Mouse (Mus musculus) neural tube, embryonic 11.5 days (tissue): ENCODE data around the gene Tmem88. TPM values are rescaled to one million over a fixed set of nuclear protein-coding genes. Genes with fewer than 3 reads are reported as not detected.
A peak's percentile ranks its signal among the peaks of the same experiment; 100 is the strongest.

Experiments
- ATAC-seq: fragments of 200-750 bp; cut with Nextera tagmentation; 2 replicates; pipeline ENCODE4 v1.8.0; 2017; ENCODE audit warnings: moderate number of reproducible peaks, mild to moderate bottlenecking, moderate TSS enrichment, moderate library complexity; ENCODE audit not compliant: insufficient read depth, low FRiP score, low TSS enrichment
- DNase-seq: peaks from one replicate; pipeline ENCODE4 v3.0.0-alpha.2; 2015; ENCODE audit warnings: low spot score
- H3K27ac ChIP-seq: fragments of 300-500 bp; sonication (generic); 2 replicates; pipeline ENCODE4 v1.5.1; 2014; ENCODE audit warnings: low read depth, mild to moderate bottlenecking, low read length
- H3K27me3 ChIP-seq: fragments of 300-500 bp; sonication (generic); 2 replicates; pipeline ENCODE4 v1.6.1; 2014; ENCODE audit warnings: mild to moderate bottlenecking, low read length, mixed read lengths; ENCODE audit not compliant: control insufficient read depth, insufficient read depth
- H3K36me3 ChIP-seq: fragments of 300-500 bp; sonication (generic); 2 replicates; pipeline ENCODE4 v1.6.1; 2014; ENCODE audit warnings: mild to moderate bottlenecking, low read length, moderate library complexity, mixed read lengths; ENCODE audit not compliant: control insufficient read depth, insufficient read depth
- H3K4me1 ChIP-seq: fragments of 300-500 bp; sonication (generic); 2 replicates; pipeline ENCODE4 v1.6.1; 2014; ENCODE audit warnings: low read length, mixed read lengths; ENCODE audit not compliant: control insufficient read depth, insufficient read depth
- H3K4me2 ChIP-seq: fragments of 300-500 bp; sonication (generic); 2 replicates; pipeline ENCODE4 v1.6.1; 2014; ENCODE audit warnings: low read depth, mild to moderate bottlenecking, moderate library complexity
- H3K4me3 ChIP-seq: fragments of 300-500 bp; sonication (generic); 2 replicates; pipeline ENCODE4 v1.5.1; 2014; ENCODE audit warnings: low read depth, low read length
- H3K9ac ChIP-seq: fragments of 300-500 bp; sonication (generic); 2 replicates; pipeline ENCODE4 v1.6.1; 2014; ENCODE audit warnings: mild to moderate bottlenecking, low read length
- H3K9me3 ChIP-seq: fragments of 300-500 bp; sonication (generic); 2 replicates; pipeline ENCODE4 v1.6.1; 2016; ENCODE audit warnings: low read length; ENCODE audit not compliant: control insufficient read depth
- WGBS: fragments of 180-500 bp; shearing (Covaris S2); extraction: QIAGEN DNeasy Blood & Tissue Kit; methylation state at CpG from one replicate; pipeline ENCODE4 v1.1.7; 2014; 5-methylcytosine and 5-hydroxymethylcytosine counted together
- polyA plus RNA-seq: library from polyadenylated mRNA; unstranded; fragments of >200 nt; fragmentation: Nextera tagmentation; extraction: Ambion mirVana; gene quantifications from 2 replicates; pipeline ENCODE4 v1.2.1, GENCODE M21; 2014

Tmem88 gene
- polyA plus RNA-seq, 1 experiment from 2014 or later = 13.1 TPM

GRCm38 (mm10) chr11:69366157-69366854 lies 31.7 kb downstream of the Tmem88 start:
- Histone ChIP-seq H3K9me3 (no peaks in the 10 kb centered on the region), H3K27me3 (no peaks in the 10 kb centered on the region), H3K4me3 (peak overlapping the region; percentile 96), H3K36me3 (peaks cover 15% of the 10 kb centered on the region), H3K9ac (peak overlapping the region; percentile 55), H3K4me1 (peaks cover 39% of the 10 kb centered on the region), H3K27ac (peak overlapping the region; percentile 100), H3K4me2 (peak overlapping the region; percentile 84)
- ATAC-seq (peak; percentile 80), DNase-seq (peak; percentile 92)
- WGBS = 1% methylated on average over 26 of the region's 26 CpGs

GRCm38 (mm10) chr11:69365722-69366121 lies 32.3 kb downstream of the Tmem88 start:
- Histone ChIP-seq H3K9ac (peak overlapping the region; percentile 55), H3K4me3 (peak overlapping the region; percentile 96), H3K9me3 (no peaks in the 10 kb centered on the region), H3K27ac (peak overlapping the region; percentile 100), H3K4me1 (peaks cover 33% of the 10 kb centered on the region), H3K27me3 (no peaks in the 10 kb centered on the region), H3K4me2 (peak overlapping the region; percentile 84), H3K36me3 (peaks cover 17% of the 10 kb centered on the region)
- DNase-seq (no peak), ATAC-seq (no peak)
- 26% methylated on average over 6 of the region's 6 CpGs for whole genome bisulfite sequencing

GRCm38 (mm10) chr11:69364910-69365309 lies 33.1 kb downstream of the Tmem88 start:
- Histone ChIP-seq H3K36me3 (peaks cover 17% of the 10 kb centered on the region), H3K4me1 (peaks cover 29% of the 10 kb centered on the region), H3K27ac (peak overlapping the region; percentile 72), H3K4me3 (no peak overlapping the region; the same call in 1 of the 2 replicates), H3K27me3 (no peaks in the 10 kb centered on the region), H3K9me3 (no peaks in the 10 kb centered on the region), H3K4me2 (peak overlapping the region; percentile 84), H3K9ac (peak overlapping the region; percentile 55)
- under 1% methylated on average over 6 of the region's 6 CpGs for WGBS
- ATAC-seq (no peak; the same call in 1 of the 2 replicates), DNase-seq (peak; percentile 63)

- no peaks in the 10 kb centered on the region for H3K27me3 ChIP-seq
- no peaks in the 10 kb centered on the region for H3K9me3 ChIP-seq
- H3K36me3 ChIP-seq = peaks cover 20% of the 10 kb centered on the region
- ATAC-seq (no peak), DNase-seq (no peak)
- H3K4me1 ChIP-seq = peaks cover 26% of the 10 kb centered on the region
- no peak overlapping the region for H3K4me3 ChIP-seq
- H3K9ac ChIP-seq = peak overlapping the region; percentile 23; the same call in 1 of the 2 replicates
- H3K27ac ChIP-seq = 0 out of 2 replicates have a peak overlapping the region, but pooled peaks have one; percentile 72
- 64% methylated on average over 8 of the region's 8 CpGs for WGBS
- H3K4me2 ChIP-seq = peak overlapping the region; percentile 84; the same call in 1 of the 2 replicates
Measured at GRCm38 (mm10) chr11:69364376-69364775, 33.7 kb downstream of the Tmem88 start.

DNA sequence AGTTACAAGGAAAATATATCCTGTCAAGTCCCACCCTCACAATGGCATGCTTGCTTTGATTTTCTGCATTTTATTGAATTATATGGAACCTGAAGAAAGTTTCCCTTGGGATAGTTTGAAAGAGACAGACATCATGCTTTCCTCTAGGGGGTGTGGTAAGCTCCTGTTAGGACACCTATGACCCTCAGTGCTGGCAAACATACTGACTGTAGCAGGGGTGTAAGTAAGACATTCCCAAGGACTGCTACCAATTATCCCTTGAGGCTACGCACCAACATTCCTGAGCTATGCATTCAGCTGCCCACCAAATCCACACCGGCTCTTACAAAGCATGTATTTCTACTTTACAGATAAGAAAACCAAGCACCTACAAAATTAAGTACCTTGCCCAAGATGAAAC lies 35.6 kb downstream of the Tmem88 start:
- Histone ChIP-seq H3K4me3 (no peak overlapping the region), H3K4me1 (peaks cover 21% of the 10 kb centered on the region), H3K9ac (no peak overlapping the region), H3K36me3 (peaks cover 31% of the 10 kb centered on the region), H3K9me3 (no peaks in the 10 kb centered on the region), H3K27me3 (no peaks in the 10 kb centered on the region), H3K27ac (no peak overlapping the region), H3K4me2 (no peak overlapping the region)
- no peak for ATAC-seq
- DNase-seq = no peak
- WGBS = 87% methylated on average over 2 of the region's 2 CpGs

GRCm38 (mm10) chr11:69362021-69362420 lies 36.0 kb downstream of the Tmem88 start:
- DNase-seq (no peak), ATAC-seq (no peak)
- Histone ChIP-seq H3K27me3 (no peaks in the 10 kb centered on the region), H3K9me3 (no peaks in the 10 kb centered on the region), H3K4me1 (peaks cover 19% of the 10 kb centered on the region), H3K36me3 (peaks cover 34% of the 10 kb centered on the region), H3K27ac (no peak overlapping the region), H3K4me3 (no peak overlapping the region), H3K9ac (no peak overlapping the region), H3K4me2 (no peak overlapping the region)
- WGBS = 66% methylated on average over 7 of the region's 7 CpGs

DNA sequence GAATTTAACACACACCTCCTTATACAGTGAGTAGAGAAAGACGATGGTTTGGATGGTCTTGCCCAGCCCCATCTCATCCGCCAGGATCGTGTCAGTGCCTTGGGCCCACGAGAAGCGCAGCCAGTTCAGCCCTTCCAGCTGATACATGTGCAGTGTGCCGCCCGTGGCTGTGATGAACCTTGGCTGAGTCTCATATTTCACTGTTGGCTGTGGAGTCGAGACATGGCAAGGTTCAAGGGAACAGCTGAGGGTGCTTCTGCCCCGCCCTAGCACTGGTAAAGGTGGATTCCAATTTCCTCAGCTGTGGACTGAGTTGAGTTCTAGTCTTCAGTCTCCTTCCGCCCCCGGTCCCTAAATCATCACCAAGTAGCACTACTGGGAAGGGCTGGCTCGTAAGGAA lies 40.3 kb downstream of the Tmem88 start:
- H3K9ac ChIP-seq = no peak overlapping the region
- H3K4me1 ChIP-seq = no peaks in the 10 kb centered on the region
- H3K36me3 ChIP-seq = peaks cover 43% of the 10 kb centered on the region
- ATAC-seq = no peak
- no peaks in the 10 kb centered on the region for H3K9me3 ChIP-seq
- H3K27ac ChIP-seq = no peak overlapping the region
- H3K4me2 ChIP-seq = no peak overlapping the region
- whole genome bisulfite sequencing = 93% methylated on average over 12 of the region's 12 CpGs
- DNase-seq = no peak
- no peaks in the 10 kb centered on the region for H3K27me3 ChIP-seq
- H3K4me3 ChIP-seq = no peak overlapping the region

DNA sequence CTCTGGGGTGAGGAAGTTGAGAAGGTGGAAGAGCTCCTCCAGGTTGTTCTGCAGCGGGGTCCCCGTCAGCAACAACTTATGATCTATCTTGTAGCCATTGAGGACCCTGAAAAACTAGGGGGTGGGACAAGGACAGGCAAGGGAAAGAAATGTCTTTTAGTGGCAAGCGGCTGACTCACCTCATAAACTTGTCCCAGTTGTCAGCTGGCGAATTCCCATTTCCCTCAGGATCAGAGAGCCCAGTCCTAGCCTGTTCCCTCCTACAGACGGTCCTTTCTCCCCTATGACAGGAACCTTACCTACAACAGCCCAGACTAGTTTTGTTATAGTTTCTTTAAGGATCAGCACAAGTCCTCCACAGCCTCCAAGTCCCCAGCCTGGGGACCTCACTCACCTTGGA lies 41.5 kb downstream of the Tmem88 start:
- ATAC-seq (no peak), DNase-seq (no peak)
- H3K4me2 ChIP-seq = no peak overlapping the region
- no peak overlapping the region for H3K4me3 ChIP-seq
- peaks cover 37% of the 10 kb centered on the region for H3K36me3 ChIP-seq
- H3K9ac ChIP-seq = no peak overlapping the region
- H3K27ac ChIP-seq = no peak overlapping the region
- 93% methylated on average over 5 of the region's 5 CpGs for WGBS
- no peaks in the 10 kb centered on the region for H3K27me3 ChIP-seq
- H3K9me3 ChIP-seq = no peaks in the 10 kb centered on the region
- no peaks in the 10 kb centered on the region for H3K4me1 ChIP-seq
